Mouse (Mus musculus) CD4-positive helper T cell, adult 2 months (primary cell): ENCODE results near the gene Vmn1r61.

Experiments used
- DNase-seq: peaks from one replicate; pipeline ENCODE4 v3.0.0-alpha.2; 2012; ENCODE audit warnings: low read depth, missing footprints, low spot score

Gene Vmn1r61

DNA sequence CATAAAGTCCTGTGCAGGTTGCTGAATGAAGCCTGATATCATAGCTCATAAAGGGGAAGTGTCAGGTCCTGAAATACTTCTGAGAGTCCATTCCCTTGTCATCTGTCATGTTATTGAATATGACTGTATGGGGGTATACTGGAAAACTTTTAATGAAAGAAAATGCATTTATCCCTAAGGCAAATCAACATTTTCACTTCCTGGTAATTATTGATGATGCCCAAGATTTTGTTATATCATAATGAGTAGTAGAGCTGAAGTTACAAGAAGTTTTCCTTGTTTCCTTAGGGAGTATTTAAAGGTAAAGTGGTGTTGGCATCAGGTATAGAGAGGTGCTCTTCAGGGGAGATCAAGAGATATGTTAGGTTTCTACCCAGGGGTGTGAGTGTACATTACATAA lies at the start of gene Vmn1r61:
TSS of gene Vmn1r61 (minus strand) at position 101 of the 400 bp plus-strand sequence.
- DNase-seq = no peak
